Mouse (Mus musculus) stomach, embryonic 16.5 days (tissue): ENCODE measurements around the gene Ilf3. TPM values are rescaled to one million over a fixed set of nuclear protein-coding genes. Genes with fewer than 3 reads are reported as not detected.
"Not testable (repeated sequence)": the region's sequence is repeated elsewhere in the genome, so short reads cannot be mapped to it uniquely, and the experiment has no call there.

Source experiments
- ATAC-seq: fragments of 200-750 bp; cut with Nextera tagmentation; 2 replicates; pipeline ENCODE4 v1.8.0; 2017; ENCODE audit warnings: moderate number of reproducible peaks, moderate TSS enrichment; ENCODE audit not compliant: insufficient read depth, low FRiP score
- H3K27ac ChIP-seq: fragments of 300-500 bp; sonication (generic); 2 replicates; pipeline ENCODE4 v1.5.1; 2014; ENCODE audit warnings: low read length
- H3K27me3 ChIP-seq: fragments of 300-500 bp; sonication (generic); 2 replicates; pipeline ENCODE4 v1.6.1; 2014; ENCODE audit warnings: low read length, control low read depth, mixed read lengths; ENCODE audit not compliant: control insufficient read depth, insufficient read depth
- H3K36me3 ChIP-seq: fragments of 300-500 bp; sonication (generic); 2 replicates; pipeline ENCODE4 v1.6.1; 2014; ENCODE audit warnings: low read length; ENCODE audit not compliant: control insufficient read depth, insufficient read depth
- H3K4me1 ChIP-seq: fragments of 300-500 bp; sonication (generic); 2 replicates; pipeline ENCODE4 v1.6.1; 2014; ENCODE audit warnings: low read length, control low read depth, mixed read lengths; ENCODE audit not compliant: control insufficient read depth, insufficient read depth
- H3K4me2 ChIP-seq: fragments of 300-500 bp; sonication (generic); 2 replicates; pipeline ENCODE4 v1.6.1; 2014; ENCODE audit warnings: low read depth, low read length, mixed read lengths
- H3K4me3 ChIP-seq: fragments of 300-500 bp; sonication (generic); replicated peaks from 2 replicates; pipeline ENCODE4 v1.5.1; 2014; ENCODE audit warnings: mild to moderate bottlenecking, low read length
- H3K9ac ChIP-seq: fragments of 300-500 bp; sonication (generic); 2 replicates; pipeline ENCODE4 v1.6.1; 2014; ENCODE audit warnings: low read length
- H3K9me3 ChIP-seq: fragments of 300-500 bp; sonication (generic); replicated peaks from 2 replicates; pipeline ENCODE4 v1.6.1; 2016; ENCODE audit warnings: low read length, control low read depth; ENCODE audit not compliant: control insufficient read depth
- WGBS: fragments of 180-500 bp; shearing (Covaris S2); extraction: QIAGEN DNeasy Blood & Tissue Kit; methylation state at CpG from one replicate; pipeline ENCODE4 v1.1.7; 2014; 5-methylcytosine and 5-hydroxymethylcytosine counted together
- polyA plus RNA-seq: library from polyadenylated mRNA; unstranded; fragments of >200 nt; fragmentation: Nextera tagmentation; extraction: Ambion mirVana; gene quantifications from 2 replicates; pipeline ENCODE4 v1.2.1, GENCODE M21; 2015

Ilf3 gene
- polyA plus RNA-seq: 144 and 147 TPM in 2 replicates

DNA sequence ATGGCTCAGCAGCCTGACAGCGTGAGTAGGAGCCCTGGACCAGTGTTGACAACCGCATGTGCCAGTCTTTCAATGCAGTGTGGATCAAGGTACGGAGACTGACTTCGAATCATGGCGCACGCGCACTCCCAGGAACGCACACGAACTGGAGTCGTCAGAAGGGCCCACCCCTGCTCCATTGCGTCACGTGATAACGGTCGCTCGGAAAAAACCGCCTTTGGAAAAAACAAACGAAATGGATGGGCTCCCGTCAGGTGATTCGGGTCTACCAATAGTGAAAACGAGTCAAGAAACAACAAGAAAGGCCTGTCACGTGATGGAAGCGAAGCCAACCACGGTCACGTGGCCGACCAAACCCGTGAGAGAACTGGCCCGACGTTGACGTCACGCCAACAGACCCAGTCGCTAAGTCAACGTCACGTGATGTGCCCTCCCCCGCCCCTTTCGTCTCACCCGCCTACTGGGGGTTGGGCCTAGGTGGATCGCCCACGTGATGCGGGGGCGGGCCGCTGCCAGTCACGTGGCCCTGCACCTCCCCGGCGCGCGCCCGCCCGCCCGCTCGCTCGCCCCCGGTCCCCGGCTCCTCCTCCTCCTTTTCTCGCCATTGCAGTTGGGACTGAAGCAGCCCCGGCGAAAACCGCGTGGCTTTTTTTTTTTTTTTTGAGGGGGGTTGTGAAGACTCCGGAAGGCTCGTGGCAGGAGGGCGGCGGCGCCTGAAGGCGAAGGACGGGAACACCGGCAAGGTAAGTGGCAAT is at the start of gene Ilf3:
Ilf3 (plus strand) TSS at position 515 of the 755 bp plus-strand sequence.
- peak within 1 kb of the TSS; percentile 86 for H3K9ac ChIP-seq
- no peaks in the 10 kb centered on the region for H3K27me3 ChIP-seq
- H3K9me3 ChIP-seq: no peaks in the 10 kb centered on the region
- H3K27ac ChIP-seq: peak within 1 kb of the TSS; percentile 87
- peaks cover 13% of the 10 kb centered on the region for H3K4me1 ChIP-seq
- no peaks in the 10 kb centered on the region for H3K36me3 ChIP-seq
- under 1% methylated on average over 64 of the region's 66 CpGs for WGBS
- peak within 1 kb of the TSS; percentile 85 for H3K4me2 ChIP-seq
- peak within 1 kb of the TSS; percentile 72 for H3K4me3 ChIP-seq
- ATAC-seq: peak; percentile 96

DNA sequence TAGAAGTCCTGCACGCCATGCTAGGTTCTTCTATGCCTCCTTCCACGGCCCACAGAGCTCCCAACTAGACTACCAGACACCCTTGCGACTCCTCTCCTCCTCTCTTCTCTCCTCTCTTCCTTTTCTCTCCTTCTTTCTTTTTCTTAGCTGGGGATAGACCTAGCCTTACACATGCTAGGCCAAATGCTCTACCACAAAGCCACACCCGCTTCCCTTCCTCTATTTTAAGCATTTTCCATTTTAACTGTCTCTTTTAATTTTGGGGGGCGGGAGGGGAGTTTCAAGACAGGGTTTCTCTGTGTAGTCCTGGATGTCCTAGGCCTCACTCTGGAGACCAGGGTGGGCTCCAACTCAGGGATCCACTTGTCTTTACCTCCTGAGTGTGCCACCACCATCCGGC is 48.9 kb upstream of the Ilf3 start:
- WGBS: 91% methylated on average over 6 of the region's 6 CpGs

DNA sequence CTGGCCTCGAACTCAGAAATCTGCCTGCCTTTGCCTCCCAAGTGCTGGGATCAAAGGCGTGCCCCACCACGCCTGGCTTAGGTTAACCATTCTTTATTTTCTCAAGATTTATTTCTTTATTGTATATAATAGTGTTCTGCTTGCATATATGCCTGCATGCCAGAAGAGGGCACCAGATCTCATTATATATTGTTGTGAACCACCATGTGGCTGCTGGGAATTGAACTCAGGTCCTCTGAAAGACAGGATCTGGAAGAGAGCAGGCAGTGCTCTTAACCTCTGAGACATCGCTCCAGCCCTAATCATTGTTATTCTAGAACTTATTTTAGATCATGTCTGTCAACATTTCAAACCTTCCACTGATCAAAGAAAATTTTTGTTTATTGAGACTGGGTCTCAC is 48.2 kb upstream of the Ilf3 start:
- Histone ChIP-seq H3K9me3 (0 out of 2 replicates have a peak, but pooled peaks cover 5% of the 10 kb centered on the region), H3K9ac (no peak overlapping the region), H3K27ac (no peak overlapping the region), H3K4me3 (no peak overlapping the region), H3K27me3 (no peaks in the 10 kb centered on the region), H3K36me3 (no peaks in the 10 kb centered on the region), H3K4me2 (no peak overlapping the region), H3K4me1 (peaks cover 18% of the 10 kb centered on the region)
- WGBS: 91% methylated on average over 4 of the region's 4 CpGs
- ATAC-seq: no peak

More for the DNA sequence above, 48.9 kb upstream of the Ilf3 start:
- Histone ChIP-seq H3K9ac (no peak overlapping the region), H3K9me3 (0 out of 2 replicates have a peak, but pooled peaks cover 5% of the 10 kb centered on the region), H3K4me1 (peaks cover 18% of the 10 kb centered on the region), H3K27me3 (no peaks in the 10 kb centered on the region), H3K4me3 (no peak overlapping the region), H3K36me3 (no peaks in the 10 kb centered on the region), H3K4me2 (no peak overlapping the region), H3K27ac (no peak overlapping the region)
- ATAC-seq: no peak

DNA sequence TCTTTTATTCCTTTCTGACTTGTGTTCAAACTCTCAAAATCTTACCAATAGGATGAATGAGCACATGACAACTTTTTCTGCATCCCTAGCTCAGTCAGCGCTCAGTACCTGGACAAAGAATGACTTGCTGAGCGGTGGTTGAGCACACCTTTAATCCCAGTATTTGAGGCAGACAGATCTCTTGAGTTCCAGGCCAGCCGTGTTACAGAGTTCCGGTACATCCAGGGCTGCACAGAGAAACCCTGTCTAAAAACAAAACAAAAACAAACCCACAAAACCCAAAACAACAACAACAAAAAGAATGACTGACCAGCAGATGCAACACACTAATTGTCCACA is 47.4 kb upstream of the Ilf3 start:
- Histone ChIP-seq H3K36me3 (peaks cover 4% of the 10 kb centered on the region; the same call in 1 of the 2 replicates), H3K27me3 (no peaks in the 10 kb centered on the region), H3K27ac (no peak overlapping the region), H3K9ac (peak overlapping the region; percentile 79), H3K9me3 (0 out of 2 replicates have a peak, but pooled peaks cover 5% of the 10 kb centered on the region), H3K4me1 (peaks cover 18% of the 10 kb centered on the region), H3K4me3 (peak overlapping the region; percentile 82), H3K4me2 (peak overlapping the region; percentile 88)
- WGBS: 24% methylated on average over 4 of the region's 4 CpGs
- ATAC-seq: peak; percentile 30

DNA sequence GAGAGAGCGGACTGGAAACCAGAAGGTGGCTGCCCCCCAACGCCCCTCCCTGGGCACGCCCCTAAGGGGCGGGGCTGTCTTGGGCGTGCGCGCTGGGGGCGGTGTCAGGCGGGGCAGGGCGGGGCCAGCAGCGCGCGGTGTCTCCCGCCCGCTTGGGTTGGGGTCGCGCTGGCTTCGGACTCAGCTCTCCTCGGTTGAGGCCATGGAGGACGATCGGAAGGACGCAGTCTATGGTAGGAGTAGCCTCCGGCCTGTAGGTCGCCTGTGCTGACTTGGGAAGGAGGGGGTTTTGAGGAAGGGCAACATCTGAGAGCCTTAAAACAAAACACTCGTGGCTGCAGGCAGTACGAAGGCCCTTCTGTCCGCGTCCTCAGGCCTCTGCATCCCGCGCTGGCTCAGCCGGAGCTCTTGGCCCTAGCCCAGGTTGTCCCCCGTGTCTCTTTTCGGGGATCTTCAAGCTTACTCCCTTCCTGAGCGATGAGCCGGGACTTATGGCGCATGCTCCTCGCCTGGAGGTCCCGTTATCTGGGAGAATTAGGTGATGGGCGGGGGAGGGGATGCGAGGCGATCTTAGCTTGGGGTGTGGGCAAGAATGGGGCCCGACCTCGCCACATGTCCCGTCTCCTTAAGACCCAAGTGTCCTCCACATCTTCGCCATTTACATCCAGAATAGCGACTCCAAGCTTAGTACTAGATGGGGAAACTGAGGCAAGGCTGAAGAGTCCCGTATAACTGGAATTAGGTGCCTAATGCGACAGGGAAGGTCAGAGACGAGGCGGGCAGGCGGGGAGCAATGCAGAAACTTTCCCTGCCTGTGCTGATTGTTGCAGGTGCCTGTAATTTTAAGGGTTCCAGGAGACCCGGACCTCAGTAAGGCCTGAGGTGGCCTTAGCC is 46.8 kb upstream of the Ilf3 start, which contains the start of gene Slc44a2:
Slc44a2 (plus strand) TSS at position 80 of the 894 bp plus-strand sequence.
- H3K36me3 ChIP-seq: peaks cover 4% of the 10 kb centered on the region; the same call in 1 of the 2 replicates
- peak; percentile 95 for ATAC-seq
- 0 out of 2 replicates have a peak, but pooled peaks cover 5% of the 10 kb centered on the region for H3K9me3 ChIP-seq
- WGBS: 2% methylated on average over 52 of the region's 52 CpGs
- H3K27ac ChIP-seq: peak within 1 kb of the TSS; percentile 49
- H3K4me2 ChIP-seq: peak within 1 kb of the TSS; percentile 88
- no peaks in the 10 kb centered on the region for H3K27me3 ChIP-seq
- peaks cover 18% of the 10 kb centered on the region for H3K4me1 ChIP-seq
- H3K4me3 ChIP-seq: peak within 1 kb of the TSS; percentile 82
- H3K9ac ChIP-seq: peak within 1 kb of the TSS; percentile 79

GRCm38 (mm10) chr9:21321513-21321835 is 46.2 kb upstream of the Ilf3 start:
- Histone ChIP-seq H3K27ac (peak overlapping the region; percentile 49; the same call in 1 of the 2 replicates), H3K4me1 (peaks cover 18% of the 10 kb centered on the region), H3K4me3 (peak overlapping the region; percentile 82), H3K9me3 (0 out of 2 replicates have a peak, but pooled peaks cover 5% of the 10 kb centered on the region), H3K27me3 (no peaks in the 10 kb centered on the region), H3K4me2 (peak overlapping the region; percentile 88), H3K9ac (peak overlapping the region; percentile 79), H3K36me3 (peaks cover 4% of the 10 kb centered on the region; the same call in 1 of the 2 replicates)
- ATAC-seq: no peak; the same call in 1 of the 2 replicates
- 12% methylated on average over 6 of the region's 6 CpGs for WGBS

DNA sequence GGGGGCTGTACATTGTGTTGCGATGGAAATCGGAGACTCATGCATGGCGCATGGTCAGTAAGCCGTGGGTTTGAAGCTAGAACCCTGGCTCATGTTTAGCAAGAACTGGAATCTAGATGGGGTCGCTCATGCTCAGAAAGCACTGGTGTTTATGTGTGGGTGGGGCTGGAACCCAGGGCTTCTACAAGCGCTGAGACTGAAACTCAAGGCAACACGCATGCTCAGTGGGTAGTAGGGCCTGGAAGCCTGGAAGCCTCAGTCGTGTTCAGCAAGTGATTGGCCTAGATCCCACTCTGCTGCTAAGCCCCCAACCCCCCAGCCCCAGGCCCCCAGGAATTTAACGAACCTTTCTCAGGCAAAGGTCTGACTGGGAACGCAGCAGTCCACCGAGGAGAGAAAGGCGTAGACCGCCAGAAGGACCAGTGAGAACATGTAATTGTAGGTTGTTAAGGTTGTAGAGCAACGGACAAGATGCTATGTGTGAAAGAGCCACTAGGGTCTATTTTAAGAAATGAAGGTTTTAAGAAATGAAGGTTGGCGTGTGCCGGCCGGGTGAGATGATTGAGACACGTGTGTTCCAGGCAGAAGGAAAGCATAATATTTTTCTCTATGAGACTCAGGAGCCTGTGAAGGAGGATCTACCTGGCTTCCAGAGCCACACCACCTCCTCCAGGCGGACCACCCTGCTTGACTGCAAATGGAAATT is 45.3 kb upstream of the Ilf3 start:
- Histone ChIP-seq H3K27me3 (no peaks in the 10 kb centered on the region), H3K36me3 (peaks cover 4% of the 10 kb centered on the region; the same call in 1 of the 2 replicates), H3K4me3 (peak overlapping the region; percentile 82), H3K4me2 (peak overlapping the region; percentile 88), H3K9me3 (0 out of 2 replicates have a peak, but pooled peaks cover 5% of the 10 kb centered on the region), H3K27ac (no peak overlapping the region), H3K4me1 (peaks cover 18% of the 10 kb centered on the region), H3K9ac (no peak overlapping the region)
- WGBS: 80% methylated on average over 19 of the region's 19 CpGs
- no peak for ATAC-seq

GRCm38 (mm10) chr9:21322917-21323297 is 44.8 kb upstream of the Ilf3 start:
- not testable (repeated sequence) for H3K27me3 ChIP-seq, H3K4me2 ChIP-seq, H3K27ac ChIP-seq, H3K9me3 ChIP-seq, H3K36me3 ChIP-seq, ATAC-seq, H3K4me3 ChIP-seq, H3K9ac ChIP-seq
- H3K4me1 ChIP-seq: peaks cover 20% of the 10 kb centered on the region
- WGBS: 83% methylated on average over 8 of the region's 8 CpGs
